Mouse (Mus musculus) G1E (cell line): ENCODE measurements around the gene Fbxo46.

Experiments
- CTCF ChIP-seq: IDR thresholded peaks from 2 replicates; pipeline ENCODE4 v1.5.1; 2012; ENCODE audit warnings: low read depth, low read length, inconsistent platforms, mixed read lengths
- GATA1 ChIP-seq: IDR thresholded peaks from 2 replicates; pipeline ENCODE4 v1.6.1; 2012; ENCODE audit warnings: borderline replicate concordance, low read length, inconsistent platforms, mixed read lengths
- GATA2 ChIP-seq: IDR thresholded peaks from 2 replicates; pipeline ENCODE4 v1.6.1; 2012; ENCODE audit warnings: low read depth, low read length, inconsistent platforms, borderline replicate concordance
- POLR2AphosphoS5 ChIP-seq: IDR thresholded peaks from 2 replicates; pipeline ENCODE4 v1.6.1; 2012; ENCODE audit warnings: low read depth, low read length, inconsistent platforms; ENCODE audit not compliant: insufficient replicate concordance
- TAL1 ChIP-seq: conservative IDR thresholded peaks from 2 replicates; pipeline ENCODE4 v1.6.1; 2012; ENCODE audit warnings: low read depth, low read length, inconsistent platforms, mixed read lengths

- TF ChIP-seq POLR2AphosphoS5: no peak
- no peak for TF ChIP-seq CTCF
- no peak for TF ChIP-seq TAL1
- no peak for TF ChIP-seq GATA1
- no peak for TF ChIP-seq GATA2
Measured at GRCm38 (mm10) chr7:19119083-19119482, 576 bp upstream of the Fbxo46 start.
